In the genomic region with DNA sequence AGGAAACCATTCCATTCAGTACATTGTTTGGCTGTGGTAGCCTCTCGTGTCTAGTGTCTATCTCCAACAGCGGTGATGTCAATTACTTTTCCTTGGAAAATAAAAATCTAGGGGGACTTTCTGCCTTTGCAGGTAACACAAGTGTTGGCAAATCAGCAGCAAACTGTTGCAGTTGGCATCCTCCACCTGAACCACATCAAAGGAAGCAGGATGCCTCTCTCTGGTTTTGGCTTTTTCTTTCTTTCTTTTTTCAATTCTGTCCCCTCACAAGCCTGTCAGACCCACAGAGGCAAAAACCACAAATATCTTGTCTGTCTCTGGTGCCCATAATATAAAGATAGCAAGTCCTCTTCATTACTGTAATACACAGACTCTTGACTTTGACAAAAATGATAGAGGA, we compare ENCODE assay signal across 30 mouse cellular contexts. TPM values are rescaled to one million over a fixed set of nuclear protein-coding genes. Genes with fewer than 3 reads are reported as not detected.
"Had no signal": no experiment of that assay in that cellular context is flagged by ENCODE, and none has a peak within 500 bp of the region (broad histone marks: within the 10 kb centered on the region; RNA-seq: fewer than 3 reads in every experiment).

No protein-coding gene starts in this region.

- ATAC-seq: inflammation-experienced regulatory T-cells, adult 6 months; intestine, embryonic 16.5 days; liver, embryonic 12.5 days; midbrain, embryonic 13.5 days; midbrain, embryonic 16.5 days had no signal

- DNase-seq: kidney, adult 18-20 months; kidney, adult 9 months; kidney, postnatal 14 days; kidney, postnatal 4 days; layer of hippocampus, adult 9-11 months; liver; lung, adult 18-20 months; lung, postnatal 10 days; lung, postnatal 36 days; right cerebral cortex, postnatal 14 days; right cerebral cortex, postnatal 4 days had no signal

RNA-seq across cellular contexts. Expression of a gene that starts 23.9 kb away (rescaled TPM):
- total RNA-seq: layer of hippocampus, adult 18-20 months; layer of hippocampus, postnatal 25 days; left cerebral cortex, adult 18-20 months; left cerebral cortex, postnatal 25 days had no signal
- polyA plus RNA-seq: inflammation-experienced regulatory T-cells, adult 6 months; intestine, embryonic 16.5 days; kidney, embryonic 16.5 days; limb, embryonic 10.5 days; limb, embryonic 13.5 days; liver, embryonic 12.5 days; liver, embryonic 15.5 days; lung, embryonic 15.5 days; midbrain, embryonic 10.5 days; midbrain, embryonic 13.5 days; midbrain, embryonic 16.5 days; neural tube, embryonic 12.5 days; neural tube, embryonic 15.5 days; stomach, embryonic 14.5 days; stomach, postnatal 0 days had no signal
